Mouse (Mus musculus) urinary bladder, adult 18-20 months (tissue): ENCODE data around the gene Sgms1.
A peak's percentile ranks its signal among the peaks of the same experiment; 100 is the strongest.

Experiments used
- DNase-seq, 2 experiments: peaks; one replicate each; pipeline ENCODE4 v3.0.0; 2022; ENCODE audit warnings: low spot score in 2 of 2, mixed read lengths in 2 of 2

Sgms1 gene

GRCm38 (mm10) chr19:32389001-32389871, at the start of gene Sgms1:
Gene Sgms1 (minus strand): TSS chr19:32389714.
- peak; percentile 85 for DNase-seq

- DNase-seq = no peak
Measured at GRCm38 (mm10) chr19:32425856-32426255, 36.3 kb upstream of the Sgms1 start.

- no peak for DNase-seq
Measured at GRCm38 (mm10) chr19:32424706-32425105, 35.2 kb upstream of the Sgms1 start.

GRCm38 (mm10) chr19:32419069-32419468, 29.6 kb upstream of the Sgms1 start:
- DNase-seq = no peak

GRCm38 (mm10) chr19:32416692-32417317, 27.3 kb upstream of the Sgms1 start:
- DNase-seq = no peak

GRCm38 (mm10) chr19:32409603-32410360, 20.3 kb upstream of the Sgms1 start:
- DNase-seq = no peak

GRCm38 (mm10) chr19:32406717-32407116, 17.2 kb upstream of the Sgms1 start:
- no peak for DNase-seq

- DNase-seq = no peak
Measured at GRCm38 (mm10) chr19:32404386-32404785, 14.9 kb upstream of the Sgms1 start.

GRCm38 (mm10) chr19:32403834-32404233, 14.3 kb upstream of the Sgms1 start:
- no peak for DNase-seq

- no peak for DNase-seq
Measured at GRCm38 (mm10) chr19:32398491-32398890, 9.0 kb upstream of the Sgms1 start.

GRCm38 (mm10) chr19:32396303-32396702, 6.8 kb upstream of the Sgms1 start:
- peak in 1 of 2 experiments; percentile 31 for DNase-seq

GRCm38 (mm10) chr19:32394825-32395224, 5.3 kb upstream of the Sgms1 start:
- DNase-seq = no peak

- DNase-seq = no peak
Measured at GRCm38 (mm10) chr19:32393758-32394450, 4.4 kb upstream of the Sgms1 start.

- DNase-seq = no peak
Measured at GRCm38 (mm10) chr19:32393092-32393745, 3.7 kb upstream of the Sgms1 start.

GRCm38 (mm10) chr19:32391441-32391840, 1.9 kb upstream of the Sgms1 start:
- DNase-seq = no peak

GRCm38 (mm10) chr19:32390116-32390515, 602 bp upstream of the Sgms1 start:
- DNase-seq = no peak

GRCm38 (mm10) chr19:32388191-32388921, 1.2 kb downstream of the Sgms1 start:
- peak; percentile 91 to 94 for DNase-seq

GRCm38 (mm10) chr19:32387403-32388190, 1.9 kb downstream of the Sgms1 start:
- peak in 1 of 2 experiments; percentile 16 for DNase-seq

GRCm38 (mm10) chr19:32386556-32387402, 2.7 kb downstream of the Sgms1 start:
- DNase-seq = peak; percentile 59 to 70
